Mouse (Mus musculus): ENCODE measurements around the gene Ttyh3.

DNA sequence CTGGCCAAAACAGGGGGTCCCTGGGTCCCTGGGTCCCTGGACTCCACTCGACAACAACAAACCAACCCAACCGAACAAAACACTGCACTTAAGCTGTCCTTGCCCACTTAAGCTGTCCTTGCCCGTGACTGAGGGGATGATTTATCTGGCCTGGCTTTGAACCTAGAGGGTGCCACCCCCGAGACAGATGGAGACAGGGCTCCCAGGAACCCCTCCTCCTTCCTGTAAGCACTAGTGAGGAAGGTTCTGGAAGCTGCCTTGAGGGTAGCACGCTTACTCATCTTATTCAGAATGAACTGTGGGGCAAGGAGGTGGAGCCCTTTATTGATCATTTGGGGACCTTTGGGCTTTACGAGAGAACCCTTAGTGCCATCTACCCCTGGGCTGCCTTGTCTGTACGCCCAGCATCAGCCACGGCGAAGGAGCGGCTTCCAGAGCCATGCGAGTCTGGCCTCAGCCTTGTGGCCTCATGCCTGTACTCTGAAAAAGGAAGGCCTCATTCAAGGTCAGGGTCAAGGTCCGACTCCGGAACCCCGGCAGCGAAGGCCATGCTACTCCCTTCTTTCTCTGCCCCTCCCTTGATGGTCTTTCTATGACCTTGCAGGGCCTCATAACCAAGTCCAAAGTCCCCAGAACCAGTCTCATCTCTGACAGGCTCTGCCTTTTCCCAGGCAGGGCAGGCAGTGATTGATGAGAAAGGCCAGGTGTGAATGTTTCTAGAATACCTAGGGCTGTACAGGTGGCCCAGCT, 5.4 kb upstream of the Ttyh3 start:
- TF ChIP-seq POLR2A (IDR thresholded peaks at IDR 0.05; ENCODE audit: low read depth, low read length) (peak; percentile 19; the same call in 1 of the 2 replicates), CTCF (IDR thresholded peaks at IDR 0.05; ENCODE audit: extremely low read depth, insufficient read length, insufficient replicate concordance, low read depth, low read length) (no peak)

Data from small intestine, adult 2 months (tissue).